Mouse (Mus musculus): Measurements from ENCODE around the gene Pfn4.
"Not testable (repeated sequence)": the region's sequence is repeated elsewhere in the genome, so short reads cannot be mapped to it uniquely, and the experiment has no call there.

Gene Pfn4

GRCm38 (mm10) chr12:4768492-4769332 is at the start of gene Pfn4, which contains the start of gene Fam228b:
TSS of gene Pfn4 (plus strand) at chr12:4769022.
TSS of gene Fam228b (minus strand) at chr12:4769267.
- peak; percentile 77 for DNase-seq (ENCODE audit: extremely low read depth, low read depth)

- DNase-seq (ENCODE audit: extremely low read depth, low read depth) = peak; percentile 50
These were observed 49.6 kb upstream of the Pfn4 start for GRCm38 (mm10) chr12:4719066-4719761.

GRCm38 (mm10) chr12:4719762-4720754 is 48.8 kb upstream of the Pfn4 start:
- DNase-seq (ENCODE audit: extremely low read depth, low read depth) = peak; percentile 90

- no peak for DNase-seq (ENCODE audit: extremely low read depth, low read depth)
These were observed 39.7 kb upstream of the Pfn4 start for GRCm38 (mm10) chr12:4729165-4729564.

GRCm38 (mm10) chr12:4731629-4732028 is 37.2 kb upstream of the Pfn4 start:
- DNase-seq (ENCODE audit: extremely low read depth, low read depth) = no peak

GRCm38 (mm10) chr12:4732332-4732731 is 36.5 kb upstream of the Pfn4 start:
- no peak for DNase-seq (ENCODE audit: extremely low read depth, low read depth)

GRCm38 (mm10) chr12:4738031-4738576 is 30.7 kb upstream of the Pfn4 start, which contains the start of gene Fam228a:
TSS of gene Fam228a (minus strand) at chr12:4738430.
- DNase-seq (ENCODE audit: extremely low read depth, low read depth) = no peak

- no peak for DNase-seq (ENCODE audit: extremely low read depth, low read depth)
These were observed 28.0 kb upstream of the Pfn4 start for GRCm38 (mm10) chr12:4740823-4741222.

GRCm38 (mm10) chr12:4742183-4742582 is 26.6 kb upstream of the Pfn4 start:
- no peak for DNase-seq (ENCODE audit: extremely low read depth, low read depth)

GRCm38 (mm10) chr12:4744486-4744885 is 24.3 kb upstream of the Pfn4 start:
- no peak for DNase-seq (ENCODE audit: extremely low read depth, low read depth)

GRCm38 (mm10) chr12:4754451-4754850 is 14.4 kb upstream of the Pfn4 start:
- DNase-seq (ENCODE audit: extremely low read depth, low read depth) = not testable (repeated sequence)

- DNase-seq (ENCODE audit: extremely low read depth, low read depth) = no peak
These were observed 11.8 kb upstream of the Pfn4 start for GRCm38 (mm10) chr12:4757060-4757459.

- no peak for DNase-seq (ENCODE audit: extremely low read depth, low read depth)
These were observed 506 bp downstream of the Pfn4 start for GRCm38 (mm10) chr12:4769333-4769723.

- DNase-seq (ENCODE audit: extremely low read depth, low read depth) = peak; percentile 8
These were observed 6.2 kb downstream of the Pfn4 start for GRCm38 (mm10) chr12:4774895-4775587.

GRCm38 (mm10) chr12:4775588-4775949 is 6.7 kb downstream of the Pfn4 start:
- DNase-seq (ENCODE audit: extremely low read depth, low read depth) = no peak

- no peak for DNase-seq (ENCODE audit: extremely low read depth, low read depth)
These were observed 8.9 kb downstream of the Pfn4 start for GRCm38 (mm10) chr12:4777734-4778133.

GRCm38 (mm10) chr12:4780245-4780644 is 11.4 kb downstream of the Pfn4 start:
- DNase-seq (ENCODE audit: extremely low read depth, low read depth) = no peak

GRCm38 (mm10) chr12:4781270-4781669 is 12.4 kb downstream of the Pfn4 start:
- no peak for DNase-seq (ENCODE audit: extremely low read depth, low read depth)

GRCm38 (mm10) chr12:4781725-4782404 is 13.0 kb downstream of the Pfn4 start:
- not testable (repeated sequence) for DNase-seq (ENCODE audit: extremely low read depth, low read depth)

- DNase-seq (ENCODE audit: extremely low read depth, low read depth) = no peak
These were observed 14.8 kb downstream of the Pfn4 start for GRCm38 (mm10) chr12:4783598-4783997.
